Mouse (Mus musculus) cerebellum, adult 2 months (tissue): ENCODE measurements around the gene Gm17606.

Experiments used
- CTCF ChIP-seq: fragments of 200-500 bp; IDR thresholded peaks from 2 replicates; pipeline ENCODE4 v1.5.1; 2011; ENCODE audit warnings: low read depth, mild to moderate bottlenecking, control low read depth, low read length, moderate library complexity, borderline replicate concordance; ENCODE audit not compliant: insufficient read depth
- POLR2A ChIP-seq: fragments of 200-500 bp; IDR thresholded peaks from 2 replicates; pipeline ENCODE4 v1.6.1; 2011; ENCODE audit warnings: low read length, control low read depth, borderline replicate concordance; ENCODE audit not compliant: insufficient read depth

- TF ChIP-seq CTCF (no peak), POLR2A (no peak)
These were observed 631 bp upstream of the Gm17606 start for GRCm38 (mm10) chr14:54640121-54640520.
